Mouse (Mus musculus) thymus, postnatal 36 days (tissue): ENCODE results near the gene Lurap1l.
"Not testable (repeated sequence)": the region's sequence is repeated elsewhere in the genome, so short reads cannot be mapped to it uniquely, and the experiment has no call there.

Experiments used
- DNase-seq, 2 experiments: peaks; one replicate each; pipeline ENCODE4 v3.0.0; 2022; ENCODE audit warnings: mixed read lengths in 2 of 2

The Lurap1l gene

DNA sequence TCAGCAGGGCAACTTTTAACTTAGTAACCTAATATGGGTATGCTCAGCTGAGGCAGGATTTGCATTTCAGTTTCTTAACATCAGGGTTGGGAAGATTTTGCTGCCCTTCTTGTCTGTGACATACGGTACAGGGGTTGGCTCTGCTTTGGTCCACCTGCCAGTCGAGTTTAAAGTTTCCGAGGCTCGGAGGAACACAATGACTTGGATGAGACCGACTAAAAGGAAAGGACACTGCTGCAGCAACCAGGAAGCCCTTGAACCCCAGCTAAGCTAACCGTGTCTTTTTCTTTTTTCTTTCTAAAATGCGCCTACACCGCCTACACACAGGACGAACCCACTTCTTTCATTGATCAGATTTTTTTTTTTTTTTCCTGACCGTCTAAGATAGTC, at the start of gene Lurap1l:
TSS of gene Lurap1l (plus strand) at position 166 of the 390 bp plus-strand sequence.
- no peak for DNase-seq

DNA sequence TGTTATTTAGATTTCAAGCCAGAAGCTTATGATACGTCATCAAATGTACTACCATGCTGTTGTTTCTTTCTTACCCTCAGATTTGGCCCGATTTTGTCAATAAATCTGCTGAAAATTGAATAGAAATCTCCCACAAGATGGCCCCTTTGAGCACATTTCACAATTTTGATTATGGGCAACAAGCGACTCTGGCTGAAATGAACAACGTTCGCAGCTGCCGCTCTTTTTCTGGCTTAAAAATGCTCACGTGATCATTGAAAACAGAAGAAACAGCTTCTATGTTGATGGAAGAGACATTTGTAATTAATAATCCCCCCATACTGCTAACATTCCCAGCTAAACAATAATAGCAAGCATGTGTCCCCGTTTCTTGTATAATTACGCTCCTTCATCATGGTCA, 47.5 kb upstream of the Lurap1l start:
- no peak for DNase-seq

DNA sequence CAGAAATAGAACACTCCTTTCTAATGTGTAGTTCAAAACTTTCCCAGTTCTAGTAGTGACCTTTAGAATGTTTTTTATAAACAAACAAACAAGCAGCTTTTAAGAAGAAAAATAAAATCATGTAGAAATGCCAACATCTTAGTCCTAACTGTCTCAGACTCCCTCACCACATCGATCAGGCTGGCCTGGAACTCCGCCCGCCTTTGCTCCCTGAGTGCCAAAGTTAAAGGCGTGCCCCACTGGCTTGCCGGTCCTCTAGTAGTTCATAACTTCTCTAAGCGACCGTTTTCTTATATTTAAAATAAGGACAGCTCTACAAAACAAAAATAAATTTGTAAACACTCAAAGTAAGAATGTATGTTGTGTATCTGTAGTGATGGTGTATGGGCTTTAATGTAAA, 46.5 kb upstream of the Lurap1l start:
- DNase-seq = no peak

DNA sequence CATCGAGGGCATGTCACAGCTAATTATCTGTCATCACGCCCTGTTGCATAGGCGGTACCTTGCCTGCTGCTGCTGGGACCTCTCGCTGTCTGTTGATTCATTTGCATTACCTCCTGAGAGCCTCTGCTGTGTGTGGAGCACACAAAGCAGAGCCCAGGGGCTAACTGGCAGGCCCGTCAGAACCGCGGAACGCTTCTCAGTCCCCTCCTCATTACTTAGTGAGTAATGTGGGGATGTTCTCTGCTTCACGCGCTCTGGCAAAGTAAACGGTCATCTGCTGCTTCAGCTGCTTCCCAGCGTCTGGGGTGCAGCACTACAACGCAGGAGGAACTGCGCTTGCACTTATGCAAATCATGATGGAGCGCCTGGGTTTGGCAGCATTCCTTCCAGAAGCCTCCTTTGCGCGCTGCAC, 45.9 kb upstream of the Lurap1l start:
- DNase-seq = no peak

DNA sequence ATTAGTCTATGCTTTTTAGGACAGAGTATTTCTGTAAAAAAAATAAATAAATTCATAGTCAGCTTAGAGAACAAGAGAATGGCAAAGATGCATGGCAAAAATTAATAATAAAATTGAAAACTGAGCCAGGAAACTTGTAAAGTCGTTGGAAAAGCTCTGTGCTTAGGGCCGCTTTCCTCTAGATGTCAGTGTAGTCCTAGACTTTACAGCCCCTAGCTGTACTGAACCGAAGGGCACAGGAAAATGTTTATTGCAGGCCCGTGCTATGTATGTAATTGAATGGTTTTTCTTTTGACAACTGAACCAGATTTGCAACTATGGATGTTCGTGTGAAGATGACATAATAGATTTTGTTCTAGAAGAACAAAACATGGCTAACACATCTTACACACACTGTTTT, 44.4 kb upstream of the Lurap1l start:
- no peak for DNase-seq

DNA sequence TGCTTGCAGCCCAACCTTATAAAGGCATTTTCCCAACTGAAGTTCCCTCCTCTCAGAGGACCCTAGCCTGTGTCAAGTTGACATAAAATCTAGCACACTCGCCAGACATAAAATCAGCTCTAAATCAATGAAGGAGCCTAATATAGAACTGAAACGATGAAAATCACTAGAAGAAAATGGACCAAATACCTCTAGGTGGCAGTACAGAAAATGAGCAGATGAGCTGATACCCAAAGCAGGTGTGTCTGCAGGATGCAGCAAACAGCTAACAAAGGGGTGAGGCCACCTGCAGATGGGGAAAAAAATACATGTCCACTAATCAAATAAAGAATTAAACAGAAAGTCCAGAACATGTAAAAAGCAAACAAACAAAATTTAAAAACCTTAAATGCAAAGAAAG, 40.8 kb upstream of the Lurap1l start:
- DNase-seq = no peak

DNA sequence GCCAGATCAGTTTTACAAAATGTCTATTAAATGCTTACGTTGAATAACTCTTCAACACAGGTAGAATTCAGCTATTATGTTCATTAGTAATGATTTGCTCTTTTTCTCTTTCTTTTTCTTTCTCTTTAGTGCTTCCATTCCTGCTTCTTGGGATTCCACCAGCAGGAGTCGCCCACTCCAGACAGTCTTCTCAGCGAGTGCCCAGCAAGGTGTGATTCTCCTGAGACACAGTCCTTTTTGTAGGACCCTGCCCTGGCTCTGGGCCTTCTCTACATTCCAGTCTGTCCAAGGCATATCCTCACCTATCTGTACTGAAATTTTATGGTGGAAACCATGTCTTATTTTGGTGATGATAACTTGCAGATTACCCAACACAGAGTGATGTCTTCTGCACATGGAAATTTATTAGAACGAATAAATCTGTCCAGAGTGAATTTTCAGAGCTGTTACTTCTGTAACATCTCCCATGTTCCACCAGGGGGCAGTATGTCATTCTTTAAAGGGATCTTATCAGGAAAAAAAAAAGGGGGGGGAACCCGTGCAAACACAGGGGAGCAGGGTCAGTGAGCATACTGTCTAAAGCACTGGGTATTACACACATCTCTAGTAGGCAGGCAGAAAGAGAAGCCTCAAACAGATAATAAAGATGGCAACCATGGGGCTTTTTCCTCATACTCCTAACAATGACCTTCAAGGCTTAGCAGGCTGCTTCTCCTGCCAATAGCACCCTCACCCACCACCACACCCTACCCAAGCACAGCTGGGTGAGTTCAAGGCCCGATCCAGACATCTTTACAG, 37.4 kb upstream of the Lurap1l start:
- no peak for DNase-seq

DNA sequence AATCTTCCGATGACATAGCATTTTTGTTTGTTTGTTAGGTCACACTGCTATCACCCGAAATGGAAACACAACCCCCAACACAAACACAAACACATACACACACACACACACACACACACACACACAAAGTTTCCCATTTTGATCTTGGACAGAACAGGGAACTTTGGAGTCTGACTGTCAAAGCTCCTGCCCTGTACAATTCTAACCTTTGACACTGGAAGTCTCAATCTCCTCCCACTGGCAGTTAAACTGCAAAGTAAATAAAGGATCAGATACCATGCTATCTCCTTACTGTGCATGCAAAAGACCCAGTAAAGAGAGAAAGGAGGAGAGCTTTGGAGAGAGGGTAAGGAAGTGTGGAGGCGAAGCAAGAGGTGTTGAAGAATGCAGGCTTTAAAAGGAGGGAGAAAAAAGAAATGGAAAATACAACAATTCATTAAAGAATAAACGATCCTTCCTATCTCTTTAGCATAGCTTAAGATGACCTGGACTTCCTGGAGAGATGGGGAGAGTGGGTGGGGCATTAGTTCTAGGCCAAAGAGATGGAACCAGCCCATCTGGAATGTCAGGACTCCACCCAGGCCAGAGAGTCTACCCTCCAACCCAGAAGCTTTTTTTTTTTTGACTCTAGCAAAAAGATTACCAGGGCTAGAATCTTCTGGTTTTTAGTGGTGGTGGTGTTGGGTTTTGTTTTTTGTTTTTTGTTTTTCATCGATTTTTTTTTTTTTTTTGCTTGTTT, 36.2 kb upstream of the Lurap1l start:
- DNase-seq = no peak

DNA sequence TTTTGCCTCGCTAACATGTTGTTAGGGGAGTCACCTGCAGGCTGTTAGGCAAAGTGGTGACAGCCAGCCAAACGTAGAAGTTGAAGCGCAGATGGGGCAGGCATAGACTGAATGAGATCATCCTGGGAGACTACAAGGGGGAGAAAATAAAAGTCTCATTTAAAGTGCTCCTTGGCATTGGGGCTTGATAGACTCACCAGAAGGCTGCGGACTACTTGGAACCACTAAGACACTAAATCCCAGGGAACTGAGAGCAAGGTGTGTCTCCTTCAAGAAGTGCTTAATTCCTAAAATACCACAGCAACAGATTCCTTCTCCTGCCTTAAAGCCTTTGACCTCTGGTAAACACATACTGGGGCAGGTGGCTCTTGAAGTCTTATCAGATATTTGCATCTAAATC, 35.4 kb upstream of the Lurap1l start:
- no peak for DNase-seq

DNA sequence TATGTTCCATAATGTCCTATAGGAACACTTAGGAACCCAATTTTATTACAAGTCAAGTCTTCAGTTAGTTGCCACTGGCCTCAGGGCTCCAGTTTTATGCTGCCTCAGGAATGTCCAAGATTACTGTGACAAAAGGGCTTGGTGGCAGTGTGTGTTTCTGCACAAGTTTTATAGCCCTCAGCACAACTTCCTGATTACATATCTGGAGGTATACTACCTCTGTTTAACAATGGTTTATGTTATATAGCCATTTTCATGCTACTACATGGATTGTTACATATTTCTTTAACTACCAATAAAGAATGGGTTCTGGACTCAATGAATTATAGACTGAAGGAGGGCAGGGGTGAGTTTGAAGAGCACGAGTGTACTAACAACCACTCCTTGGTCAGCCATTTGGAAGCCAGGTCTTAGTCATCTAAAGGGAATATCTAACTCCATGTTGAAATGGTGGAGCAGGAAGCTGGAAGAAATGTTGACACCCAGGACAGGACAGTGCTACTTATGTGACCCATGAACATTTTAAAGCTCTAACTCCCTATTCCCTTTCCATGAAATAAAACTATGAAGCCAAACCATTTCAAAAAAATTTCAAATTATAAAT, 28.3 kb upstream of the Lurap1l start:
- DNase-seq = no peak

DNA sequence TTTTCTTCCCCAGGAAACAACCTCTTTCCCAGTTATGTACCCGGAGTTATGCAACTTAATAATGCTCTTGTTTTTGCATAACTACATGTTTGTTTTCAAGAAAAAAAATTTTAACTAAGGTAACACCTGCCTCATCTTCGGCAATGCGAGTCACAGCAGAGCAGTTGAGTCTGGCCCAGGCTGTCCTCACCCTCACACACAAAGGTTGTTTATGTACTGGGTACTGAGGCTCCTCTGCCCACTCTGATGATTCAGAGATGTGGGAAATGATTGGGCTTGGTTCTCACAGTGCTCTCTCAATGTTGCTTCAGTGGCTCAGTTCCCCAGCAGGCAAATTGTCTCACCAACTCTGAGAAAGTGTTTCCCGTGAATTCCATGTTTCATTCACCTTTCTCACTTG, 23.8 kb upstream of the Lurap1l start:
- DNase-seq = no peak

DNA sequence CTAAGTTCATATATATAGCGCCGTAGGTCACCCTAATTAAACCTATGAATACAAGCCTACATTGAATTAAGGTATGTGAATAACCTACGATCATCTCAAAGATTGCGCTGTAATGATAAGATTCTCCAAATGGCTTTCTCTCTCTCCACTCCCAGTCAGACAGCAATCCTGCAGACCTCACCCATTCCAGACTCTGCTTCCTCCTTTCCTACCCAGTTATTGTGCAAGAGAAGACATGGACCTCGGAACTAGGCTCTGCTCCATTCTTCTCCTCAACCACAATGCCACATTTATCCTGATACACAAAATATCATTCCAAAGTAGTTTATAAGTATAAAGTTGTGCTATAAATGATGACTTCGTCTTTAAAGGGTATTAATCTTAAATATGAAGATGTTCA, 19.4 kb upstream of the Lurap1l start:
- DNase-seq = no peak

DNA sequence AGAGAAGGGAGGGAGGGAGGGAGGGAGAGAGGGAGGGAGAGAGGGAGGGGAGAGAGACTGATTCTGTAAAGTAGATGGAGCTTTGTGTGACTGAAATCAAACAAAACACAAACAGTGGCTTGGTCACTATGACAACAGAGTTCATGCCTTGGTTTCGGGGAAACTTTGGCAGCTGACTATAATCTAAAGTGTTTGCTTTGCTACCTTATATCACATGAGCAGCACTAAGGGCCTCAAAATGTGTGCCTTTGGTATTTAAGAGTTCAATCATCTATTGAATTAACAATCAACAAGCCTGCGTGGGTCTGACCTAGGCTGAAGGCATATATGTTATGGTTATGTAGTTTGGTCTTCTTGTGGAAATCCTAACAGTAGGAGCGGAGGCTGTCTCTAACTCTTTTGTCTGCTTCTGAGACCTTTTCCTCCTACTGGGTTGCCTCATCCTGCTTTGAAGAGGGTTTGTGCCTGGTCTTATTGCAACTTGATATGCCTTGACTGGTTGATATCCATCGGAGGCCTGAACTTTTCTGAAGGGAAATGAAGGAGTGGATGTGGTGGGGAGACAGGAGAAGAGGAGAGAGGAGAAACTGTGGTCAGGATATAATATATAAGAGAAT, 15.1 kb upstream of the Lurap1l start:
- no peak for DNase-seq

DNA sequence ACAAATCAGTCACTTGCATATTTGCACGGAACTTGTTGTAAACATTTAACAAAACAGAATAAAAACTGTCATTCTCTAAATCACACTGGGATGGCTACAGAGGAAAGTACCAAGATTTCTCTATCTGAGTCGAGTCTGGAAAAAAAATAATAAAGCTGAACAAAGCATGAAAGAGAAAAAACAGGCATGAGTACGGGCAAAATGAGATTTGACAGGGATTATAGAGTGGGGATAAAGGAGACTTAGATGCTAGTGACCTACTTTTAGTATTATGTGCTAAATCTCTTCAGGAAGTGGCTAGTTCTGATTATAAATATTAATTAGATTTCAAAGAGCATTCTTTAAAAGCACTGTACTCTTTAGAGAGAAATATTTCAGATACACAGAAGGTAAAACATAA, 3.7 kb upstream of the Lurap1l start:
- DNase-seq = no peak

DNA sequence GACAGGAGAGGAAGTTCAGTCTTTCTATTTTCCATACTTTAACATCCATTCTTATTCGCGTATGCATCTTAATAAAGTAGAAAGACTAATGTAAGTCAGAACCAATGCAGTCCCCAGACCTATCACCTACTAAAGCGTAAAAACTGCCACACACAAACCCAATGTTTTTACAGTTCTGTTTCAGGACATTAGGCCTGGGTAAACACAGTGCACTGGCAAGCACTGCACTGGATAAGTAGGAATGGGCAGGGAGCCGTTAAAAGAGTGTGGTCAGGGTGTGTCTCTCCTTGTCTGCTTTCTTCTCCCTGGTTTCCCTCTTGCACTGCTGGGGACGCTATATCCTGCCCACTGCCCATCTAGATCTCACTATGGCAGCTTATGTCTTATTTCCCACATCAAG, 2.5 kb upstream of the Lurap1l start:
- no peak for DNase-seq

DNA sequence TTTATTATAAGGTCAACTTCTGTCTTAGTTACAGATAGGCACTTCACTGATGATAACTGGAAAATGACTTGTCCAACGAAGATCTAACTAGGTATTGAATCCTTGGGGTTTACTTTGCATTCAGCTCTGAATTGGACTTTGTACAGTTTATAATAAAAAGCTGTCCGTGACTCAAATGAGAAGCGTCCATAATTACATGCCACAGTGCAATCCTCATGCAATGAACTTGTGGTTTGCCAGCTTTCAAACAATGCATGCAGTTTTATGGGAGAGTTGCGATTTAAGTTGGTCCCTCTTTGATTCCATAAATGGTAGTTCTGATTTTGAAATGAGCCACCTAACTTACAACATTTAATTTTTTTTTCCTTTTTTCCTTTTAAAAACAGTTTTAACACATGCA, 1.5 kb upstream of the Lurap1l start:
- no peak for DNase-seq

DNA sequence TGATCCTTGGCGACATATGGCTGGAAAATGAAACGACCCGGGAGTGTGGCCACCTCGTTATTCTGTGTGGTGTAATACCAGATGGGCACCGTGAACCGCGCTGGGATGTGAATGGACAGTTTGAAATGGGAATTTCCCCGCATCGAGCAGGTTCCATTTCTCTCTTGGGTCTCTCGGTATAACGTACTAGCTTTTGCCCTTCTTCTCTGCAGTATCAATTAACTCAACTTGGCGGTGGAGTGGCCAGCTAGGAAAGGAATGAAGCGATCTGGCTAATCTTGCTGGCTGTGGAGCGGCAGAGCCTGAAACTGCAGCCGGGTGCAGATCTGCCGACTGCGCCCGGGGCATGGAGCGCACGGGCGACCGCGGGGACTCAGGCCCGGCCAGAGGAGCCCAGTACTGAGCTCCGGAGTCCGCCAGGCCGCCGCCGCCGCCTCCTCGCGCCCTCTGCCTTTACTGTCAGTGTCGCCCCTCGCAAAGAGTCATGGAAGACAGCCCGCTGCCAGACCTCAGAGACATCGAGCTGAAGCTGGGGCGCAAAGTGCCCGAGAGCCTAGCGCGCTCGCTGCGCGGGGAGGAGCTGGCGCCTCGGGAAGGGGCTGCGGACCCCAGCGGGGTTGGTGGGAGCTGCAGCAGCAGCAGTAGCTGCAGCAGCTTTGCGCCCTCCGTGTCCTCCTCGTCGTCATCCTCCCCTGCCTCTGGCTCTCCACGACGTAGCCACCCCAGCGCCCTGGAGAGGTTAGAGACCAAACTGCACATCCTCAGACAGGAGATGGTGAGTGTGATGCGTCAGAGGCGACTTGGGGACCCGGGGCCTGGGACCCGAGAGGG, 640 bp downstream of the Lurap1l start:
- no peak for DNase-seq

DNA sequence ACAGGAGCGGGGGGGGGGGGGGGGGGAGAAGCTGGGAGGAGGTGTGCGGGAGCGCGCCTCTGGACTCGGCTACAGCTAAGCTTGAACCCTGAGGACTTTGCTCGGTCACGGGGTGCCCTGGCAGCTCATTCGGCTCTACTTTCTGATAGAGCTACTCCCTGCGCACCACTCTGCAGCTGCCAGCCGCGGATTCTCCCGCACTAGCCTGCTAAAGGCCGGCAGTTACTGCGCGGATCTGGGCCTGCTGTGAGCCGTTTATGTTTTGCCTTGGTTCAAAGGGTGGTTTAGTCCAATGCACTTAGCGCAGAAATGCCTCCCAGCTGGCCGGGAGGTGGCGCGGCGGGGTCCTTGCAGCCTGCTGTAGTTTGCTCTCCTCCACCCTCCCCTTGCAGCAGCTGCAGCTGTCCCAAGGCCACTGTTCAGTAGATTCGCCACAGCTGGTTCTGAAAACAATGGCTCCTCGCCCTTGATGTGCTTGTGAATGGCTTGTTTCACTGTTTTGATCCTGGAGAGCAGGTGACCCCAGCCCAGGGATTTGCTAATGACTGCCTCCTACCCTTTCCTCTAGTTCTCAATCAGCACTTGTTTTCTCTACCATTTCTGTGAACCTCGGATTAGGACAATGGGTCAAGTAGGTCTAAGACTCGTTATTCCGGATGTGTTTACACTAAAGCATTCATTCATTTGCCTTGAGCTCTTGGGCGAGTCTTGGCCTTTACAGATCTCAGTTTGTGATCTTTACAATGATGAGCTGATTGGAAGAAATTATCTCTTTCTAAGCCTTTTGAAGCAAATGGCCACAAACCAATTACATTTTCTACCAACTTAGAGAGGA, 1.5 kb downstream of the Lurap1l start:
- DNase-seq = no peak

DNA sequence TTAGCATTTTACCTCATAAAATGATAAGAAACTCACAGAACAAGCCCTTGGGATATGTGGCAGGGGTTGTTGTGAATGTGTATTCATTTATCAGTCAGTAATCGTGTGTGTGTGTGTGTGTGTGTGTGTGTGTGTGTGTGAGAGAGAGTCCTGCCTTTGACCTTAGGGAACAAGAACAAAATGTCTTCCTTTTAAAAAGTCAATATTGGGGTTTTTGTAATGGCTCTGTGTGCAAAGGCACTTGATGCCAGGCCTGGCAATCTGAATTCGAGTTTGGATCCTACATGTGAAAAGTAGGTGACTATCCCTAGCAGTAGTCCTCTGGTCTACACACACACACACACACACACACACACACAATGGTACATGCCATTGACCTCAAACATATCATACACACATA, 4.8 kb downstream of the Lurap1l start:
- DNase-seq = no peak

DNA sequence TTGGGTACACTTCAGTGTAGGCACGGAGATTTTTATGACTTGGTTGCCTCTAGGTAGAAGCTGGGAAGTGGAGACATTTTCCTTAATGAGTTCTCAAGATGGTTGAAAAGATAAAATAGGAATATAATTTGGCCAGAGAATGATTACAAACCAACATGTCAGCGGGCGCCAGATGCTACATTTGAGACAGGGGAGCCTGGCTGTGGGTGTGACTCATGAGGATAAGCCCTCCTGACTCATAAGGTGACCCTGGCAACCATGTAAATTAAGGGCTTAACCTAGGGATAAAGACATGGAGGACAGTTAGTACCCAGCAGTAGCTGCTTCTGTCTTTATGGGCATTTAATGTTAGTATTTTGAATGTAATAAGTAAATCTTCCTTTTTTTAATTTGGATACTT, 6.2 kb downstream of the Lurap1l start:
- no peak for DNase-seq

DNA sequence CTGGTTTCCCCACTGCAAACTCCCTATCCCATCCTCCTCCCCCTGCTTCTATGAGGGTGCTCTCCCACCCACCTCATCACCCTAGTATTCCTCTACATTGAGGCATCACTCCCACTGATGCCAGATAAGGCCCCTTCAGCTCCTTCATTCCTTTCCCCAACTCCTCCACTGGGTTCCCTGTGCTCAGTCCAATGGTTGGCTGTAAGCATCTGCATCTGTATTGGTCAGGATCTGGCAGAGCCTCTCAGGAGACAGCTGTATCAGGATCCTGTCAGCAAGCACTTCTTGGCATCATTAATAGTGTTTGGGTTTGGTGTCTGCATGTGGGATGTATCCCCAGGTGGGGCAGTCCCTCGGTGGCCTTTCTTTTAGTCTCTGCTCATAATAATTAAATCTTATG, 6.7 kb downstream of the Lurap1l start:
- DNase-seq = not testable (repeated sequence)

DNA sequence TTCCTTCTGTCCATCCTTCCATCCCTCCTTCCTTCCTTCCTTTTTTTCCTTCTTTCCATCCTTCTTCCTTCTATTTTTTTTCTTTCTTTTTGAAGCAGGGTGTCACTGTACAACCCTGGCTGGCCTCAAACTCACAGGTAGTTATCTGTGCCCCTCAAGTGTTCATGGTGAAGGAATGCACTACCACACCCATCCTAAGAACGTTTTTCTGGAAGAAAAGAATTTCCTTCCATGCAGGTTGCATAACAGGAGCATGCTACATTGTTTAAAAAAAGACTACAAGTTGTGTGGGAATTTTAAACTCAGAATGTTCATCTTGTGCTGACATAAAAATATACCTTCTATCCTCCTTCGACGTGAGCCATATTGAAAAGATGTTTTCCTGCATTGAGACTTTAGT, 7.4 kb downstream of the Lurap1l start:
- DNase-seq = no peak
